Mouse (Mus musculus): ENCODE measurements around the gene Ctrl. TPM values are rescaled to one million over a fixed set of nuclear protein-coding genes. Genes with fewer than 3 reads are reported as not detected.

Ctrl gene
- total and polyA plus RNA-seq, 3 experiments, result 1.5 to 3.0 TPM; not detected in 1

- Histone ChIP-seq H3K4me3 (ENCODE audit: control insufficient read depth in 1 of 2, insufficient read depth in 1 of 2, low read depth in 2 of 2, low read length in 2 of 2) (no peak overlapping the region), H3K9me3 (replicated peaks; ENCODE audit: insufficient read depth, low read length) (no peaks in the 10 kb centered on the region), H3K4me1 (ENCODE audit: control insufficient read depth in 1 of 2, insufficient read depth in 2 of 2, low read length in 2 of 2) (peaks cover 0 to 4% of the 10 kb centered on the region in 2 experiments; a peak in 1 of 4 replicates), H3K27ac (ENCODE audit: control insufficient read depth, low read depth, low read length) (no peak overlapping the region), H3K27me3 (ENCODE audit: control insufficient read depth in 1 of 2, insufficient read depth in 2 of 2, low read length in 2 of 2) (no peaks in the 10 kb centered on the region), H3K79me2 (ENCODE audit: control insufficient read depth, insufficient read depth, low read length, poor library complexity) (peaks cover 2% of the 10 kb centered on the region; the same call in 1 of the 2 replicates), H3K36me3 (ENCODE audit: control insufficient read depth in 1 of 2, insufficient read depth in 2 of 2, low read length in 2 of 2) (peaks cover under 1 to 6% of the 10 kb centered on the region in 2 experiments), H3K9ac (ENCODE audit: control insufficient read depth, low read depth, low read length, poor library complexity, severe bottlenecking) (no peak overlapping the region)
- TF ChIP-seq CTCF (IDR thresholded peaks at IDR 0.05 in 2 of 3, conservative IDR thresholded peaks at IDR 0.05 in 1 of 3; ENCODE audit: control insufficient read depth in 1 of 3, insufficient read depth in 1 of 3, low read depth in 2 of 3, low read length in 3 of 3, poor library complexity in 1 of 3, severe bottlenecking in 1 of 3) (no peak), ZKSCAN1 (IDR thresholded peaks at IDR 0.05; ENCODE audit: low read depth, low read length) (no peak), MAFK (IDR thresholded peaks at IDR 0.05; ENCODE audit: borderline replicate concordance, low read depth, low read length) (no peak)
- no peak for DNase-seq (ENCODE audit: low read depth, low spot score)
Measured at GRCm38 (mm10) chr8:105956556-105956955, 22.9 kb upstream of the Ctrl start.

- H3K36me3 ChIP-seq (ENCODE audit: control insufficient read depth in 1 of 2, insufficient read depth in 2 of 2, low read length in 2 of 2), result peaks cover 2 to 4% of the 10 kb centered on the region in 2 experiments
- H3K4me3 ChIP-seq (ENCODE audit: control insufficient read depth in 1 of 2, insufficient read depth in 1 of 2, low read depth in 2 of 2, low read length in 2 of 2), result no peak overlapping the region
- no peaks in the 10 kb centered on the region for H3K9me3 ChIP-seq (replicated peaks; ENCODE audit: insufficient read depth, low read length)
- no peak for DNase-seq (ENCODE audit: low read depth, low spot score)
- H3K27ac ChIP-seq (ENCODE audit: control insufficient read depth, low read depth, low read length), result no peak overlapping the region
- no peak overlapping the region for H3K9ac ChIP-seq (ENCODE audit: control insufficient read depth, low read depth, low read length, poor library complexity, severe bottlenecking)
- no peaks in the 10 kb centered on the region for H3K27me3 ChIP-seq (ENCODE audit: control insufficient read depth in 1 of 2, insufficient read depth in 2 of 2, low read length in 2 of 2)
- TF ChIP-seq POLR2A (IDR thresholded peaks at IDR 0.05; ENCODE audit: control insufficient read depth in 1 of 2, insufficient read depth in 1 of 2, low read depth in 1 of 2, low read length in 2 of 2, poor library complexity in 1 of 2) (no peak), GABPA (IDR thresholded peaks at IDR 0.05; ENCODE audit: low read depth, low read length) (no peak), BHLHE40 (IDR thresholded peaks at IDR 0.05; ENCODE audit: borderline replicate concordance, low read depth, low read length) (no peak), GATA1 (IDR thresholded peaks at IDR 0.05; ENCODE audit: low read depth, low read length) (no peak), ZKSCAN1 (IDR thresholded peaks at IDR 0.05; ENCODE audit: low read depth, low read length) (no peak)
- H3K4me1 ChIP-seq (ENCODE audit: control insufficient read depth in 1 of 2, insufficient read depth in 2 of 2, low read length in 2 of 2), result no peaks in the 10 kb centered on the region
- no peaks in the 10 kb centered on the region for H3K79me2 ChIP-seq (ENCODE audit: control insufficient read depth, insufficient read depth, low read length, poor library complexity)
Measured at GRCm38 (mm10) chr8:105951057-105951659, 17.5 kb upstream of the Ctrl start.

- Histone ChIP-seq H3K9ac (ENCODE audit: control insufficient read depth, low read depth, low read length, poor library complexity, severe bottlenecking) (no peak overlapping the region), H3K4me3 (ENCODE audit: control insufficient read depth in 1 of 2, insufficient read depth in 1 of 2, low read depth in 2 of 2, low read length in 2 of 2) (no peak overlapping the region), H3K4me1 (ENCODE audit: control insufficient read depth in 1 of 2, insufficient read depth in 2 of 2, low read length in 2 of 2) (no peaks in the 10 kb centered on the region), H3K36me3 (ENCODE audit: control insufficient read depth in 1 of 2, insufficient read depth in 2 of 2, low read length in 2 of 2) (peaks cover 2% of the 10 kb centered on the region in 2 experiments), H3K27me3 (ENCODE audit: control insufficient read depth in 1 of 2, insufficient read depth in 2 of 2, low read length in 2 of 2) (no peaks in the 10 kb centered on the region), H3K27ac (ENCODE audit: control insufficient read depth, low read depth, low read length) (no peak overlapping the region), H3K9me3 (replicated peaks; ENCODE audit: insufficient read depth, low read length) (no peaks in the 10 kb centered on the region), H3K79me2 (ENCODE audit: control insufficient read depth, insufficient read depth, low read length, poor library complexity) (no peaks in the 10 kb centered on the region)
- TF ChIP-seq CHD1 (IDR thresholded peaks at IDR 0.05; ENCODE audit: low read depth, low read length) (no peak), GATA1 (IDR thresholded peaks at IDR 0.05; ENCODE audit: low read depth, low read length) (no peak), TCF12 (IDR thresholded peaks at IDR 0.05; ENCODE audit: low read depth, low read length) (no peak), POLR2A (IDR thresholded peaks at IDR 0.05; ENCODE audit: control insufficient read depth in 1 of 2, insufficient read depth in 1 of 2, low read depth in 1 of 2, low read length in 2 of 2, poor library complexity in 1 of 2) (no peak), TAL1 (IDR thresholded peaks at IDR 0.05; ENCODE audit: low read length) (no peak), RCOR1 (IDR thresholded peaks at IDR 0.05; ENCODE audit: low read depth, low read length) (no peak), MEF2A (IDR thresholded peaks at IDR 0.05; ENCODE audit: extremely low read depth, insufficient replicate concordance, low read depth, low read length, poor library complexity, severe bottlenecking) (no peak), CTCF (IDR thresholded peaks at IDR 0.05 in 2 of 3, conservative IDR thresholded peaks at IDR 0.05 in 1 of 3; ENCODE audit: control insufficient read depth in 1 of 3, insufficient read depth in 1 of 3, low read depth in 2 of 3, low read length in 3 of 3, poor library complexity in 1 of 3, severe bottlenecking in 1 of 3) (no peak), ETS1 (IDR thresholded peaks at IDR 0.05; ENCODE audit: low read depth, low read length) (no peak), MAZ (IDR thresholded peaks at IDR 0.05; ENCODE audit: low read depth, low read length) (no peak), ZC3H11A (IDR thresholded peaks at IDR 0.05; ENCODE audit: low read depth, low read length) (no peak), USF1 (IDR thresholded peaks at IDR 0.05; ENCODE audit: low read depth, low read length) (no peak), GABPA (IDR thresholded peaks at IDR 0.05; ENCODE audit: low read depth, low read length) (no peak)
- peak; percentile 64 for DNase-seq (ENCODE audit: low read depth, low spot score)
Measured at GRCm38 (mm10) chr8:105949350-105949749, 15.7 kb upstream of the Ctrl start.

Data from MEL (cell line).